7 mouse cellular contexts compared by ENCODE assay signal in the genomic region with DNA sequence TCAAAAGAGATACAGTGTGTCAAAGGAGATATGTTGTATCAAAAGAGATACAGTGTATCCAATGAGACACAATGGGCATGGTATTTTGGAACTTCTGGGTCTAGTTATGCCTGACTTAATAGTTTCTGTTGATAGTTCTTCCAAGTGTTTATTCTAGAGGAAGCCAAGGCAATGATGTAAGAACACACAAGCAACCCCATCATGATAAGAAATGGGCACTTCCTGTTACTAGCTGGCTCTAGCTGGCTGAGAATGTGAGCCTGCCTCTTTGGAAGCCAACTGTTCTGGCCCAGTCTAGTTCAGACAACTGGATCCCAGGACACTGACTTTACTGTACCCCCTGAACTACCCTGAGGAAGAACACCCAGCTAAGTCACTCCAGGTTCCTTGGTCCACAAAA.
"Had no signal": no experiment of that assay in that cellular context is flagged by ENCODE, and none has a peak within 500 bp of the region (broad histone marks: within the 10 kb centered on the region; RNA-seq: fewer than 3 reads in every experiment).

No protein-coding gene starts in this region.

- DNase-seq: kidney, adult 2 months; kidney, postnatal 14 days; left cerebral cortex, postnatal 4 days; midbrain, embryonic 14.5 days; thymus, adult 2 months; thymus, postnatal 36 days had no signal

- ATAC-seq: intestine, embryonic 16.5 days had no signal
